Mouse (Mus musculus) myocyte (in vitro differentiated cells): ENCODE measurements at regions not wholly inside any gene's neighbourhood (a gene's known extent, or its start where the extent isn't known, plus 50 kb on each side); places are given as distances from the start of the nearest gene placed in this dataset.

ENCODE experiments used
- H3K27me3 ChIP-seq: one replicate; pipeline ENCODE4 v1.6.1; 2011; ENCODE audit not compliant: control insufficient read depth, insufficient read depth, insufficient read length
- H3K36me3 ChIP-seq: one replicate; pipeline ENCODE4 v1.6.1; 2011; ENCODE audit not compliant: control insufficient read depth, insufficient read depth
- H3K4me2 ChIP-seq: one replicate; pipeline ENCODE4 v1.6.1; 2011; ENCODE audit warnings: low read depth, control low read depth
- H3K4me3 ChIP-seq: one replicate; pipeline ENCODE4 v1.5.1; 2011; ENCODE audit warnings: mild to moderate bottlenecking, control low read depth, moderate library complexity
- H3K79me2 ChIP-seq: one replicate; pipeline ENCODE4 v1.6.1; 2011; ENCODE audit not compliant: control insufficient read depth, insufficient read depth
- H3ac ChIP-seq: one replicate; pipeline ENCODE4 v1.6.1; 2011; ENCODE audit not compliant: control insufficient read depth, insufficient read length
- CEBPB ChIP-seq: IDR thresholded peaks from 2 replicates; pipeline ENCODE4 v1.6.1; 2011; ENCODE audit warnings: mild to moderate bottlenecking, moderate library complexity; ENCODE audit not compliant: poor library complexity, insufficient read depth, severe bottlenecking
- E2F4 ChIP-seq: IDR thresholded peaks from one replicate; pipeline ENCODE4 v1.6.1; 2011; ENCODE audit warnings: mild to moderate bottlenecking, control low read depth, moderate library complexity; ENCODE audit not compliant: insufficient read depth
- MAX ChIP-seq: IDR thresholded peaks from one replicate; pipeline ENCODE4 v1.6.1; 2011; ENCODE audit warnings: low read depth, mild to moderate bottlenecking, control low read depth
- MYOD1 ChIP-seq, 3 experiments: IDR thresholded peaks; one replicate each; pipeline ENCODE4 v1.6.1; 2011; ENCODE audit warnings: control low read depth in 2 of 3, low read depth in 2 of 3, mild to moderate bottlenecking in 2 of 3, moderate library complexity in 1 of 3; ENCODE audit not compliant: insufficient read length in 2 of 3, control insufficient read depth in 1 of 3
- MYOG ChIP-seq, 3 experiments: IDR thresholded peaks; one replicate each; pipeline ENCODE4 v1.6.1; 2011; ENCODE audit warnings: control low read depth in 2 of 3, low read depth in 2 of 3, mild to moderate bottlenecking in 2 of 3; ENCODE audit not compliant: insufficient read length in 2 of 3, control insufficient read depth in 1 of 3, insufficient read depth in 1 of 3
- POLR2A ChIP-seq: IDR thresholded peaks from one replicate; pipeline ENCODE4 v1.6.1; 2011; ENCODE audit warnings: low read depth, mild to moderate bottlenecking, control low read depth, moderate library complexity; ENCODE audit not compliant: insufficient read length
- POLR2AphosphoS2 ChIP-seq: IDR thresholded peaks from one replicate; pipeline ENCODE4 v1.6.1; 2011; ENCODE audit warnings: low read depth, control low read depth; ENCODE audit not compliant: insufficient read length
- REST ChIP-seq: IDR thresholded peaks from one replicate; pipeline ENCODE4 v1.6.1; 2011; ENCODE audit warnings: mild to moderate bottlenecking, control low read depth, moderate library complexity; ENCODE audit not compliant: insufficient read depth, insufficient read length
- SRF ChIP-seq: IDR thresholded peaks from one replicate; pipeline ENCODE4 v1.6.1; 2011; ENCODE audit warnings: low read depth; ENCODE audit not compliant: control insufficient read depth, insufficient read length
- TCF12 ChIP-seq: IDR thresholded peaks from one replicate; pipeline ENCODE4 v1.6.1; 2011; ENCODE audit warnings: mild to moderate bottlenecking, control low read depth; ENCODE audit not compliant: poor library complexity, insufficient read depth, severe bottlenecking
- TCF3 ChIP-seq: IDR thresholded peaks from one replicate; pipeline ENCODE4 v1.6.1; 2011; ENCODE audit warnings: low read depth, control low read depth; ENCODE audit not compliant: insufficient read length
- USF1 ChIP-seq: IDR thresholded peaks from one replicate; pipeline ENCODE4 v1.6.1; 2011; ENCODE audit warnings: low read depth, mild to moderate bottlenecking, control low read depth, moderate library complexity

- H3K79me2 ChIP-seq: no peaks in the 10 kb centered on the region
- H3K4me3 ChIP-seq: no peak overlapping the region
- no peaks in the 10 kb centered on the region for H3K27me3 ChIP-seq
- H3K4me2 ChIP-seq: no peak overlapping the region
- TF ChIP-seq TCF12 (no peak), MYOD1 (IDR thresholded peaks at IDR 0.05; ENCODE audit: control insufficient read depth in 1 of 3, insufficient read length in 2 of 3, low read depth in 2 of 3) (no peak), USF1 (no peak), CEBPB (peak; percentile 77; the same call in 1 of the 2 replicates), POLR2A (no peak), MYOG (IDR thresholded peaks at IDR 0.05; ENCODE audit: control insufficient read depth in 1 of 3, insufficient read depth in 1 of 3, insufficient read length in 2 of 3, low read depth in 2 of 3) (no peak), MAX (no peak)
- H3ac ChIP-seq: no peak overlapping the region
- no peaks in the 10 kb centered on the region for H3K36me3 ChIP-seq
Observed at GRCm38 (mm10) chr12:16077215-16077614, 260.5 kb upstream of the Trib2 start.

- no peak overlapping the region for H3K4me3 ChIP-seq
- no peaks in the 10 kb centered on the region for H3K79me2 ChIP-seq
- no peaks in the 10 kb centered on the region for H3K27me3 ChIP-seq
- TF ChIP-seq TCF3: no peak
- H3ac ChIP-seq: no peak overlapping the region
- H3K4me2 ChIP-seq: no peak overlapping the region
- no peaks in the 10 kb centered on the region for H3K36me3 ChIP-seq
Observed at GRCm38 (mm10) chr12:16075962-16076361, 259.2 kb upstream of the Trib2 start.

GRCm38 (mm10) chr12:16068940-16069339, 252.2 kb upstream of the Trib2 start:
- Histone ChIP-seq H3K4me3 (no peak overlapping the region), H3ac (no peak overlapping the region), H3K27me3 (no peaks in the 10 kb centered on the region), H3K36me3 (no peaks in the 10 kb centered on the region), H3K4me2 (no peak overlapping the region), H3K79me2 (no peaks in the 10 kb centered on the region)
- no peak for TF ChIP-seq POLR2A
- TF ChIP-seq CEBPB: no peak
- no peak for TF ChIP-seq MYOD1 (IDR thresholded peaks at IDR 0.05; ENCODE audit: control insufficient read depth in 1 of 3, insufficient read length in 2 of 3, low read depth in 2 of 3)

GRCm38 (mm10) chr12:16062689-16063088, 246.0 kb upstream of the Trib2 start:
- TF ChIP-seq SRF (no peak), MYOD1 (IDR thresholded peaks at IDR 0.05; ENCODE audit: control insufficient read depth in 1 of 3, insufficient read length in 2 of 3, low read depth in 2 of 3) (no peak), REST (no peak), CEBPB (no peak), POLR2A (no peak)
- no peak overlapping the region for H3K4me3 ChIP-seq

GRCm38 (mm10) chr12:16060461-16060860, 243.7 kb upstream of the Trib2 start:
- TF ChIP-seq POLR2A (no peak), MYOG (IDR thresholded peaks at IDR 0.05; ENCODE audit: control insufficient read depth in 1 of 3, insufficient read depth in 1 of 3, insufficient read length in 2 of 3, low read depth in 2 of 3) (no peak), SRF (no peak), MYOD1 (IDR thresholded peaks at IDR 0.05; ENCODE audit: control insufficient read depth in 1 of 3, insufficient read length in 2 of 3, low read depth in 2 of 3) (no peak), REST (no peak), USF1 (no peak), POLR2AphosphoS2 (no peak), TCF12 (no peak), E2F4 (no peak), MAX (no peak), CEBPB (no peak), TCF3 (no peak)
- Histone ChIP-seq H3K79me2 (no peaks in the 10 kb centered on the region), H3K4me3 (no peak overlapping the region), H3K36me3 (no peaks in the 10 kb centered on the region), H3ac (no peak overlapping the region), H3K4me2 (no peak overlapping the region), H3K27me3 (no peaks in the 10 kb centered on the region)

More at GRCm38 (mm10) chr12:16062689-16063088, 246.0 kb upstream of the Trib2 start:
- Histone ChIP-seq H3ac (no peak overlapping the region), H3K4me2 (no peak overlapping the region), H3K79me2 (no peaks in the 10 kb centered on the region), H3K27me3 (no peaks in the 10 kb centered on the region), H3K36me3 (no peaks in the 10 kb centered on the region)

- TF ChIP-seq POLR2A (no peak), E2F4 (no peak), USF1 (no peak), MYOD1 (IDR thresholded peaks at IDR 0.05; ENCODE audit: control insufficient read depth in 1 of 3, insufficient read length in 2 of 3, low read depth in 2 of 3) (no peak), MYOG (IDR thresholded peaks at IDR 0.05; ENCODE audit: control insufficient read depth in 1 of 3, insufficient read depth in 1 of 3, insufficient read length in 2 of 3, low read depth in 2 of 3) (no peak), REST (no peak), SRF (no peak), MAX (no peak), CEBPB (no peak), POLR2AphosphoS2 (no peak), TCF12 (no peak), TCF3 (no peak)
Observed at GRCm38 (mm10) chr12:16058255-16058654, 241.5 kb upstream of the Trib2 start.

More at GRCm38 (mm10) chr12:16058255-16058654, 241.5 kb upstream of the Trib2 start:
- H3K4me3 ChIP-seq: no peak overlapping the region
- no peak overlapping the region for H3ac ChIP-seq
- H3K79me2 ChIP-seq: no peaks in the 10 kb centered on the region
- H3K36me3 ChIP-seq: no peaks in the 10 kb centered on the region
- H3K4me2 ChIP-seq: no peak overlapping the region
- no peaks in the 10 kb centered on the region for H3K27me3 ChIP-seq
